Mouse (Mus musculus) left cerebral cortex, postnatal 36 days (tissue): ENCODE data around the gene Nup35. TPM values are rescaled to one million over a fixed set of nuclear protein-coding genes. Genes with fewer than 3 reads are reported as not detected.

Experiments used
- DNase-seq, 2 experiments: peaks; one replicate each; pipeline ENCODE4 v3.0.0; 2021 to 2022; ENCODE audit warnings: low spot score in 2 of 2, mixed read lengths in 1 of 2
- intact Hi-C: fragments of 180-260 bp; cut with DNase I; formaldehyde crosslinking; loops from one replicate; pipeline ENCODE4 v1.15.1; 2025
- total RNA-seq, 2 experiments: library from RNA; stranded (reverse); gene quantifications; 2 replicates each; pipeline ENCODE4 v1.2.3; 2021

Gene Nup35
- total RNA-seq, 2 experiments from 2014 or later, result 13.6 to 14.0 TPM

GRCm38 (mm10) chr2:80624523-80624922, 7.5 kb downstream of the Nup35 start:
- intact Hi-C loops, result no loop called here
- DNase-seq, result no peak

- DNase-seq, result peak; percentile 16 to 24
- intact Hi-C loops, result no loop called here
These were observed 15.4 kb downstream of the Nup35 start for GRCm38 (mm10) chr2:80632336-80633026.

- DNase-seq, result peak; percentile 87 to 90
- intact Hi-C loops, result loop anchor here (5.0 kb wide), 1 partner anchor 56 kb away; the partner anchor contains the start of gene Nckap1
These were observed 21.6 kb downstream of the Nup35 start for GRCm38 (mm10) chr2:80638364-80639241.

- DNase-seq, result no peak
- intact Hi-C loops, result loop anchor here (5.0 kb wide), 1 partner anchor 57 kb away; the partner anchor contains the start of gene Nckap1
These were observed 22.4 kb downstream of the Nup35 start for GRCm38 (mm10) chr2:80639398-80639797.

- no peak for DNase-seq
- intact Hi-C loops, result loop anchor here (5.0 kb wide), 1 partner anchor 58 kb away; the partner anchor contains the start of gene Nckap1
These were observed 22.8 kb downstream of the Nup35 start for GRCm38 (mm10) chr2:80639864-80640263.

GRCm38 (mm10) chr2:80661414-80661813, 44.4 kb downstream of the Nup35 start:
- DNase-seq, result no peak

GRCm38 (mm10) chr2:80662682-80663081, 45.6 kb downstream of the Nup35 start:
- no peak for DNase-seq
- intact Hi-C loops, result loop anchor here (10.0 kb wide), 1 partner anchor 308 kb away; no protein-coding TSS in a partner anchor

More at GRCm38 (mm10) chr2:80661414-80661813, 44.4 kb downstream of the Nup35 start:
- intact Hi-C loops, result loop anchor here (10.0 kb wide), 1 partner anchor 307 kb away; no protein-coding TSS in a partner anchor

- DNase-seq, result no peak
- intact Hi-C loops, result loop anchor here (10.0 kb wide), 1 partner anchor 313 kb away; no protein-coding TSS in a partner anchor
These were observed 50.4 kb downstream of the Nup35 start for GRCm38 (mm10) chr2:80667396-80667964.

- intact Hi-C loops, result loop anchor here (10.0 kb wide), 1 partner anchor 315 kb away; no protein-coding TSS in a partner anchor
- no peak for DNase-seq
These were observed 53.0 kb downstream of the Nup35 start for GRCm38 (mm10) chr2:80669868-80670666.

- no peak for DNase-seq
These were observed 61.8 kb downstream of the Nup35 start for GRCm38 (mm10) chr2:80678803-80679202.

GRCm38 (mm10) chr2:80683727-80684239, 66.7 kb downstream of the Nup35 start:
- intact Hi-C loops, result no loop called here
- DNase-seq, result no peak

More at GRCm38 (mm10) chr2:80678803-80679202, 61.8 kb downstream of the Nup35 start:
- intact Hi-C loops, result no loop called here

GRCm38 (mm10) chr2:80684396-80685071, 67.5 kb downstream of the Nup35 start:
- intact Hi-C loops, result no loop called here
- DNase-seq, result no peak

GRCm38 (mm10) chr2:80688261-80688660, 71.2 kb downstream of the Nup35 start:
- intact Hi-C loops, result no loop called here

GRCm38 (mm10) chr2:80707429-80707828, 90.4 kb downstream of the Nup35 start:
- DNase-seq, result no peak
- intact Hi-C loops, result no loop called here

More at GRCm38 (mm10) chr2:80688261-80688660, 71.2 kb downstream of the Nup35 start:
- DNase-seq, result no peak
